8 mouse cellular contexts compared by ENCODE assay signal in the genomic region with DNA sequence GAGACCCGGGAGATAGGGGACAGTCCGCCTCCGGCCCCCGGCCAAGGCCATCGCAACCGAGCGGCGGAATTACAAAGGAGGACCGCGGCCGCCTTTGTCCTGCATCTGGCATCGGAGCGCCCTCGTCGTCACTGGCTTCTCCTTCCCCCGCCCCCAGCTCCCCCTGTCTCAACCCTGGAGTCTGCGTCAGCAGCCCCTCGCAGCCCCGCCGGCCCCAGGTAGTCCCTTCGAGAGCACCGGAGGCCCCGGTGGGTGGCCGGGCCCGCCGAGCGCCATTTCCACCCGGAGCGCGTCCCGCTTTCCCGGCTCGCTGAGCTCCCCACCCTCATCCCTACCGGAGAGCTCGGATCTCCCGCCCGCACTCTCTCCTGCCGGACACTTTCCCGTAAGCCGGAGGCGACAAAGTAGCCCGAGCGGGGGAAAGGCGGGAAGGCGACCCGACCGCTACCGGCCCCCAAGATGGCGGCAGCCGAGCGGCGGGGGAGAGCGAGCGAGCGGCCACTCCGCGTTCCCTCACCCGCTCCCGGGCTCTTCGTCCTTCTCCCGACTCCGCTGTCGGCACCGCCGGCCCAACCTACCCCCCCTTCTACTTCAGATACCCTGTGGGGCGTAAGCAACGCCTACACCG. TPM values are rescaled to one million over a fixed set of nuclear protein-coding genes. Genes with fewer than 3 reads are reported as not detected.
DNase-seq lines count a peak whose midpoint lies in the region; ATAC-seq and TF ChIP-seq lines count a peak whose summit lies in the region.

No protein-coding gene starts in this region.

- TF ChIP-seq EP300 in liver, postnatal 0 days (IDR thresholded peaks at IDR 0.05; ENCODE audit: low read depth) = no peak

- peak overlapping the region; percentile 100 for H3K9ac ChIP-seq in heart, embryonic 14.5 days (ENCODE audit: low read length)
- peak overlapping the region; percentile 100 for H3K9ac ChIP-seq in liver, postnatal 0 days (replicated peaks)
- peak overlapping the region; percentile 89 for H3K9ac ChIP-seq in neural tube, embryonic 15.5 days (replicated peaks)

- no peaks in the 10 kb centered on the region for H3K27me3 ChIP-seq in forebrain, embryonic 10.5 days (ENCODE audit: poor library complexity, severe bottlenecking)
- no peaks in the 10 kb centered on the region for H3K27me3 ChIP-seq in heart, embryonic 14.5 days (ENCODE audit: control insufficient read depth, insufficient read depth, low read length)
- no peaks in the 10 kb centered on the region for H3K27me3 ChIP-seq in liver, postnatal 0 days (ENCODE audit: insufficient read depth, low read length)
- H3K27me3 ChIP-seq in neural tube, embryonic 15.5 days (replicated peaks) = no peaks in the 10 kb centered on the region
- H3K27me3 ChIP-seq in thymus, adult 2 months (ENCODE audit: control insufficient read depth, insufficient read depth, low read length) = no peaks in the 10 kb centered on the region

- DNase-seq in CD4-positive, CD25-positive, alpha-beta regulatory T cell, adult 2 months (ENCODE audit: low read depth, low spot score) = peak; percentile 74
- peak; percentile 74 for DNase-seq in forebrain, embryonic 10.5 days (ENCODE audit: extremely low spot score, low spot score)
- peak; percentile 83 for DNase-seq in kidney, postnatal 10 days
- DNase-seq in liver, postnatal 0 days = peak; percentile 72
- peak; percentile 69 for DNase-seq in thymus, adult 2 months

- TF ChIP-seq CTCF in bone marrow, adult 2 months (IDR thresholded peaks at IDR 0.05; ENCODE audit: control insufficient read depth, insufficient read depth, low read length) = no peak
- no peak for TF ChIP-seq CTCF in liver, postnatal 0 days (IDR thresholded peaks at IDR 0.05; ENCODE audit: low read depth)
- no peak for TF ChIP-seq CTCF in thymus, adult 2 months (IDR thresholded peaks at IDR 0.05; ENCODE audit: borderline replicate concordance, control insufficient read depth, extremely low read depth, insufficient read depth, low read length, poor library complexity)

- H3K36me3 ChIP-seq in forebrain, embryonic 10.5 days (replicated peaks) = peaks cover 14% of the 10 kb centered on the region; the same call in 1 of the 2 replicates
- peaks cover 6% of the 10 kb centered on the region; the same call in 1 of the 2 replicates for H3K36me3 ChIP-seq in heart, embryonic 14.5 days (ENCODE audit: control insufficient read depth, insufficient read depth, low read length)
- H3K36me3 ChIP-seq in liver, postnatal 0 days (replicated peaks; ENCODE audit: insufficient read depth, low read length) = no peaks in the 10 kb centered on the region
- no peaks in the 10 kb centered on the region for H3K36me3 ChIP-seq in neural tube, embryonic 15.5 days
- no peaks in the 10 kb centered on the region for H3K36me3 ChIP-seq in thymus, adult 2 months (ENCODE audit: control insufficient read depth, insufficient read depth, low read length)

- WGBS in bone marrow, adult 2 months = under 1% methylated on average over 68 of the region's 68 CpGs
- under 1% methylated on average over 65 of the region's 68 CpGs for WGBS in forebrain, embryonic 10.5 days
- WGBS in heart, embryonic 14.5 days = under 1% methylated on average over 56 of the region's 68 CpGs
- WGBS in liver, postnatal 0 days (ENCODE audit: insufficient replicate concordance) = under 1% methylated on average over 58 of the region's 68 CpGs
- under 1% methylated on average over 63 of the region's 68 CpGs for WGBS in neural tube, embryonic 15.5 days
- WGBS in thymus, adult 2 months = under 1% methylated on average over 67 of the region's 68 CpGs

- H3K4me3 ChIP-seq in bone marrow, adult 2 months (replicated peaks; ENCODE audit: control insufficient read depth, low read depth, low read length) = peak overlapping the region; percentile 94
- peak overlapping the region; percentile 97 for H3K4me3 ChIP-seq in forebrain, embryonic 10.5 days
- H3K4me3 ChIP-seq in heart, embryonic 14.5 days (ENCODE audit: control insufficient read depth in 1 of 2, insufficient read depth in 1 of 2, low read depth in 1 of 2, low read length in 2 of 2) = peak overlapping the region; percentile 97
- H3K4me3 ChIP-seq in liver, postnatal 0 days (ENCODE audit: low read depth, low read length) = peak overlapping the region; percentile 99
- H3K4me3 ChIP-seq in neural tube, embryonic 15.5 days (replicated peaks) = peak overlapping the region; percentile 76
- peak overlapping the region; percentile 71 for H3K4me3 ChIP-seq in thymus, adult 2 months (ENCODE audit: control insufficient read depth, insufficient read depth, low read length)

- no peaks in the 10 kb centered on the region; the same call in 1 of the 2 replicates for H3K4me1 ChIP-seq in bone marrow, adult 2 months (ENCODE audit: control insufficient read depth, insufficient read depth, low read length)
- H3K4me1 ChIP-seq in forebrain, embryonic 10.5 days = peaks cover 61% of the 10 kb centered on the region
- H3K4me1 ChIP-seq in heart, embryonic 14.5 days (ENCODE audit: control insufficient read depth in 2 of 2, insufficient read depth in 2 of 2, low read length in 2 of 2) = peaks cover 7 to 30% of the 10 kb centered on the region in 2 experiments
- H3K4me1 ChIP-seq in liver, postnatal 0 days (ENCODE audit: insufficient read depth) = peaks cover 22% of the 10 kb centered on the region
- H3K4me1 ChIP-seq in neural tube, embryonic 15.5 days = peaks cover 55% of the 10 kb centered on the region
- H3K4me1 ChIP-seq in thymus, adult 2 months (replicated peaks; ENCODE audit: control insufficient read depth, insufficient read depth, low read length) = peaks cover 11% of the 10 kb centered on the region

- peak overlapping the region; percentile 100 for H3K27ac ChIP-seq in bone marrow, adult 2 months (ENCODE audit: control insufficient read depth, insufficient read depth, low read depth, low read length, poor library complexity)
- peak overlapping the region; percentile 100 for H3K27ac ChIP-seq in forebrain, embryonic 10.5 days
- H3K27ac ChIP-seq in heart, embryonic 14.5 days (replicated peaks in 1 of 2; ENCODE audit: control insufficient read depth in 1 of 2, insufficient read depth in 1 of 2, low read depth in 2 of 2, low read length in 2 of 2) = peak overlapping the region; percentile 100
- H3K27ac ChIP-seq in liver, postnatal 0 days (ENCODE audit: low read depth) = peak overlapping the region; percentile 100
- H3K27ac ChIP-seq in neural tube, embryonic 15.5 days (replicated peaks) = peak overlapping the region; percentile 100
- H3K27ac ChIP-seq in thymus, adult 2 months (ENCODE audit: control insufficient read depth, insufficient read depth, low read length) = peak overlapping the region; percentile 82

- peak overlapping the region; percentile 72 for H3K4me2 ChIP-seq in heart, embryonic 14.5 days (ENCODE audit: low read length)
- H3K4me2 ChIP-seq in liver, postnatal 0 days (ENCODE audit: low read depth, low read length) = peak overlapping the region; percentile 82
- peak overlapping the region; percentile 67 for H3K4me2 ChIP-seq in neural tube, embryonic 15.5 days

- TF ChIP-seq POLR2A in bone marrow, adult 2 months (IDR thresholded peaks at IDR 0.05; ENCODE audit: borderline replicate concordance, control insufficient read depth, low read depth, low read length) = no peak
- TF ChIP-seq POLR2A in thymus, adult 2 months (IDR thresholded peaks at IDR 0.05; ENCODE audit: control insufficient read depth, extremely low read depth, insufficient read depth, low read length, poor library complexity) = no peak

- peak; percentile 23 for ATAC-seq in heart, embryonic 14.5 days (ENCODE audit: insufficient number of reproducible peaks, insufficient read depth, low FRiP score, low read depth)
- peak; percentile 46 for ATAC-seq in liver, postnatal 0 days
- ATAC-seq in neural tube, embryonic 15.5 days (ENCODE audit: low FRiP score) = peak; percentile 37

- H3K9me3 ChIP-seq in forebrain, embryonic 10.5 days = no peaks in the 10 kb centered on the region
- H3K9me3 ChIP-seq in heart, embryonic 14.5 days (ENCODE audit: control insufficient read depth, low read length) = no peaks in the 10 kb centered on the region
- no peaks in the 10 kb centered on the region for H3K9me3 ChIP-seq in liver, postnatal 0 days (ENCODE audit: low read length)
- no peaks in the 10 kb centered on the region for H3K9me3 ChIP-seq in neural tube, embryonic 15.5 days (replicated peaks)

RNA-seq across cellular contexts. Expression of a gene that starts 0.8 kb away (rescaled TPM):
- polyA plus RNA-seq in bone marrow, adult 2 months (2011; ENCODE audit: insufficient read depth, insufficient read length, low replicate concordance, missing spikeins) = 73.5 and 89.4 TPM in 2 replicates
- 218 and 221 TPM in 2 replicates for polyA plus RNA-seq in forebrain, embryonic 10.5 days (2016; fragmentation: Nextera tagmentation; extraction: Ambion mirVana)
- polyA plus RNA-seq in heart, embryonic 14.5 days (2014; fragmentation: Nextera tagmentation; extraction: Ambion mirVana) = 42.8 and 47.3 TPM in 2 replicates
- 12.1 and 12.4 TPM in 2 replicates for polyA plus RNA-seq in liver, postnatal 0 days (2015; fragmentation: Nextera tagmentation; extraction: Ambion mirVana)
- polyA plus RNA-seq in neural tube, embryonic 15.5 days (2015; fragmentation: Nextera tagmentation; extraction: Ambion mirVana) = 116 and 117 TPM in 2 replicates
- 22.8 and 27.2 TPM in 2 replicates for polyA plus RNA-seq in thymus, adult 2 months (2012; rRNA removed)

RNA-seq across cellular contexts. Expression of a gene that starts 0.9 kb away (rescaled TPM):
- polyA plus RNA-seq in bone marrow, adult 2 months (2011; ENCODE audit: insufficient read depth, insufficient read length, low replicate concordance, missing spikeins) = 0.82 TPM in 1 of 2 replicates, not detected in the other
- 0.76 and 0.93 TPM in 2 replicates for polyA plus RNA-seq in forebrain, embryonic 10.5 days (2016; fragmentation: Nextera tagmentation; extraction: Ambion mirVana)
- 0.46 and 1.3 TPM in 2 replicates for polyA plus RNA-seq in heart, embryonic 14.5 days (2014; fragmentation: Nextera tagmentation; extraction: Ambion mirVana)
- 15.0 and 17.3 TPM in 2 replicates for polyA plus RNA-seq in liver, postnatal 0 days (2015; fragmentation: Nextera tagmentation; extraction: Ambion mirVana)
- polyA plus RNA-seq in neural tube, embryonic 15.5 days (2015; fragmentation: Nextera tagmentation; extraction: Ambion mirVana) = 0.81 and 1.00 TPM in 2 replicates
- 0.42 and 0.62 TPM in 2 replicates for polyA plus RNA-seq in thymus, adult 2 months (2012; rRNA removed)

RNA-seq across cellular contexts. Expression of a gene that starts 36.7 kb away (rescaled TPM):
- 3.7 and 5.0 TPM in 2 replicates for polyA plus RNA-seq in bone marrow, adult 2 months (2011; ENCODE audit: insufficient read depth, insufficient read length, low replicate concordance, missing spikeins)
- polyA plus RNA-seq in forebrain, embryonic 10.5 days (2016; fragmentation: Nextera tagmentation; extraction: Ambion mirVana) = 1.5 and 1.8 TPM in 2 replicates
- 0.66 and 0.68 TPM in 2 replicates for polyA plus RNA-seq in heart, embryonic 14.5 days (2014; fragmentation: Nextera tagmentation; extraction: Ambion mirVana)
- polyA plus RNA-seq in liver, postnatal 0 days (2015; fragmentation: Nextera tagmentation; extraction: Ambion mirVana) = 66.9 and 67.6 TPM in 2 replicates
- 0.73 and 1.0 TPM in 2 replicates for polyA plus RNA-seq in neural tube, embryonic 15.5 days (2015; fragmentation: Nextera tagmentation; extraction: Ambion mirVana)
- polyA plus RNA-seq in thymus, adult 2 months (2012; rRNA removed) = 0.23 and 0.55 TPM in 2 replicates

RNA-seq across cellular contexts. Expression of a gene that starts 43.2 kb away (rescaled TPM):
- 7.0 and 7.1 TPM in 2 replicates for polyA plus RNA-seq in bone marrow, adult 2 months (2011; ENCODE audit: insufficient read depth, insufficient read length, low replicate concordance, missing spikeins)
- 26.5 and 28.7 TPM in 2 replicates for polyA plus RNA-seq in forebrain, embryonic 10.5 days (2016; fragmentation: Nextera tagmentation; extraction: Ambion mirVana)
- polyA plus RNA-seq in heart, embryonic 14.5 days (2014; fragmentation: Nextera tagmentation; extraction: Ambion mirVana) = 15.5 and 15.8 TPM in 2 replicates
- polyA plus RNA-seq in liver, postnatal 0 days (2015; fragmentation: Nextera tagmentation; extraction: Ambion mirVana) = 2.8 and 2.9 TPM in 2 replicates
- 59.5 and 61.5 TPM in 2 replicates for polyA plus RNA-seq in neural tube, embryonic 15.5 days (2015; fragmentation: Nextera tagmentation; extraction: Ambion mirVana)
- polyA plus RNA-seq in thymus, adult 2 months (2012; rRNA removed) = 7.5 and 8.0 TPM in 2 replicates

Comparison
In these comparisons a context has a peak if more than half of its experiments do, and no peak if none do; other contexts are left out.
1. Peak in every context shown above with its lines: DNase-seq, ATAC-seq, H3K4me3 ChIP-seq and H3K27ac ChIP-seq.
2. RNA of a gene that starts 36.7 kb away (polyA plus RNA-seq): 66.9 to 67.6 TPM in liver, postnatal 0 days; 3.7 to 5.0 TPM in bone marrow, adult 2 months, 1.5 to 1.8 TPM in forebrain, embryonic 10.5 days, 0.73 to 1.0 TPM in neural tube, embryonic 15.5 days, 0.66 to 0.68 TPM in heart, embryonic 14.5 days and 0.23 to 0.55 TPM in thymus, adult 2 months; every median in the first group is over 10 times any median in the second.